ENCODE assay signal across 11 mouse cellular contexts in the genomic region with DNA sequence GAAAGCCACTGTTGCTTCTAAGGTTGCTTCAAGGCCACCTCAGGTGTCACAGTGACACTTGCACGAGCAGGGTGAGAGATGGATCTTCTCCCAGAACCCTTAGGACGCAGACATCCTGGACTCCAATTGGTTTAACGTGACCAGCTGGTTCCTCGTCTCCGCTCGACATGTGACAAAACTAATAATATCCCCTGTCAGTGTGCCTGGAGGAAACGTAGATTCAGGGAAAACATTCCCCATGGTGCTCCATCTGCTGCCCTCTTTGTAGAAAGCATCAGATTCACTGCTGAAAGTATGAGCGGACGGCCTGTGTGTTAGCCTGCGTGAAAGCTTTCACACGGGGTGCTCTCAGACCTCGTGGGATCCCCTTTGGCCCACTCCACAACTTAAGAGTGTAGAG.
DNase-seq lines count a peak whose midpoint lies in the region; ATAC-seq and TF ChIP-seq lines count a peak whose summit lies in the region.
"Had no signal": no experiment of that assay in that cellular context is flagged by ENCODE, and none has a peak within 500 bp of the region (broad histone marks: within the 10 kb centered on the region; RNA-seq: fewer than 3 reads in every experiment).

No protein-coding gene starts in this region.

- WGBS in kidney, adult 2 months, result 36% methylated on average over 12 of the region's 12 CpGs
- WGBS in forebrain, embryonic 16.5 days, result 51% methylated on average over 12 of the region's 12 CpGs
- WGBS in heart, embryonic 11.5 days (ENCODE audit: insufficient replicate concordance), result 71% methylated on average over 12 of the region's 12 CpGs
- WGBS in intestine, embryonic 16.5 days, result 71% methylated on average over 12 of the region's 12 CpGs

- no peaks in the 10 kb centered on the region for H3K9me3 ChIP-seq in forebrain, embryonic 16.5 days (ENCODE audit: control insufficient read depth, low read length)
- no peaks in the 10 kb centered on the region for H3K9me3 ChIP-seq in heart, embryonic 11.5 days (replicated peaks; ENCODE audit: control insufficient read depth, low read length)
- no peaks in the 10 kb centered on the region for H3K9me3 ChIP-seq in intestine, embryonic 16.5 days (ENCODE audit: control insufficient read depth, low read length)
- H3K9me3 ChIP-seq: liver, embryonic 13.5 days had no signal

- TF ChIP-seq CTCF in kidney, adult 2 months (conservative IDR thresholded peaks at IDR 0.05; ENCODE audit: insufficient read depth, insufficient read length, low read depth, low read length), result no peak

- no peak overlapping the region for H3K9ac ChIP-seq in forebrain, embryonic 16.5 days (replicated peaks; ENCODE audit: low read depth, low read length)
- no peak overlapping the region for H3K9ac ChIP-seq in heart, embryonic 11.5 days (ENCODE audit: low read depth, low read length)
- H3K9ac ChIP-seq in intestine, embryonic 16.5 days (ENCODE audit: low read depth, low read length), result no peak overlapping the region
- H3K9ac ChIP-seq: liver, embryonic 13.5 days had no signal

- ATAC-seq in forebrain, embryonic 16.5 days, result peak; percentile 72
- ATAC-seq in heart, embryonic 11.5 days (replicated peaks; ENCODE audit: insufficient number of reproducible peaks, low FRiP score, low TSS enrichment), result no peak
- ATAC-seq in intestine, embryonic 16.5 days, result no peak

- no peak for TF ChIP-seq POLR2A in kidney, adult 2 months (IDR thresholded peaks at IDR 0.05; ENCODE audit: low read depth, low read length)

- no peak overlapping the region for H3K27ac ChIP-seq in kidney, adult 2 months (ENCODE audit: insufficient read depth, low read depth, low read length)
- H3K27ac ChIP-seq in forebrain, embryonic 16.5 days (ENCODE audit: low read length), result no peak overlapping the region
- H3K27ac ChIP-seq in heart, embryonic 11.5 days (ENCODE audit: low read depth, low read length), result no peak overlapping the region
- no peak overlapping the region for H3K27ac ChIP-seq in intestine, embryonic 16.5 days (ENCODE audit: low read length)
- H3K27ac ChIP-seq: liver, embryonic 13.5 days had no signal

- H3K4me2 ChIP-seq in forebrain, embryonic 16.5 days (ENCODE audit: low read length), result no peak overlapping the region
- no peak overlapping the region for H3K4me2 ChIP-seq in heart, embryonic 11.5 days
- H3K4me2 ChIP-seq in intestine, embryonic 16.5 days (ENCODE audit: low read depth, low read length), result no peak overlapping the region
- H3K4me2 ChIP-seq: liver, embryonic 13.5 days; midbrain, embryonic 11.5 days had no signal

- DNase-seq in kidney, postnatal 4 days, result peak; percentile 5 to 7
- DNase-seq in kidney, adult 2 months, result no peak
- peak; percentile 48 to 68 for DNase-seq in layer of hippocampus, postnatal 14 days (ENCODE audit: low spot score in 2 of 2)
- DNase-seq in right cerebral cortex, postnatal 36 days (ENCODE audit: low spot score in 2 of 2), result peak; percentile 4 to 5
- DNase-seq in ovary, postnatal 10 days (ENCODE audit: low spot score), result no peak
- DNase-seq: kidney, adult 11 months; liver, embryonic 13.5 days had no signal

- no peaks in the 10 kb centered on the region; the same call in 1 of the 2 replicates for H3K27me3 ChIP-seq in kidney, adult 2 months (replicated peaks; ENCODE audit: control insufficient read depth, insufficient read depth, low read length)
- H3K27me3 ChIP-seq in forebrain, embryonic 16.5 days (replicated peaks; ENCODE audit: control insufficient read depth, insufficient read depth, low read length), result no peaks in the 10 kb centered on the region
- no peaks in the 10 kb centered on the region for H3K27me3 ChIP-seq in heart, embryonic 11.5 days (ENCODE audit: control insufficient read depth, insufficient read depth, low read length)
- no peaks in the 10 kb centered on the region for H3K27me3 ChIP-seq in intestine, embryonic 16.5 days (replicated peaks; ENCODE audit: control insufficient read depth, insufficient read depth, low read length)
- H3K27me3 ChIP-seq: liver, embryonic 13.5 days had no signal

- no peak overlapping the region for H3K4me3 ChIP-seq in kidney, adult 2 months (ENCODE audit: insufficient read depth, low read depth, low read length)
- H3K4me3 ChIP-seq in forebrain, embryonic 16.5 days (replicated peaks; ENCODE audit: low read length), result no peak overlapping the region
- no peak overlapping the region for H3K4me3 ChIP-seq in heart, embryonic 11.5 days (ENCODE audit: low read depth, low read length)
- no peak overlapping the region for H3K4me3 ChIP-seq in intestine, embryonic 16.5 days (ENCODE audit: low read length)
- H3K4me3 ChIP-seq: liver, embryonic 13.5 days had no signal

- no peaks in the 10 kb centered on the region for H3K4me1 ChIP-seq in kidney, adult 2 months (ENCODE audit: control insufficient read depth, insufficient read depth, low read length)
- no peaks in the 10 kb centered on the region; the same call in 1 of the 2 replicates for H3K4me1 ChIP-seq in forebrain, embryonic 16.5 days (replicated peaks; ENCODE audit: control insufficient read depth, insufficient read depth, low read length)
- no peaks in the 10 kb centered on the region for H3K4me1 ChIP-seq in heart, embryonic 11.5 days (ENCODE audit: control insufficient read depth, insufficient read depth, low read length)
- no peaks in the 10 kb centered on the region for H3K4me1 ChIP-seq in intestine, embryonic 16.5 days (ENCODE audit: control insufficient read depth, insufficient read depth, low read length)
- H3K4me1 ChIP-seq: liver, embryonic 13.5 days had no signal

- no peaks in the 10 kb centered on the region for H3K36me3 ChIP-seq in kidney, adult 2 months (ENCODE audit: control insufficient read depth, insufficient read depth, low read length)
- H3K36me3 ChIP-seq in forebrain, embryonic 16.5 days (ENCODE audit: control insufficient read depth, insufficient read depth), result no peaks in the 10 kb centered on the region
- H3K36me3 ChIP-seq in heart, embryonic 11.5 days (ENCODE audit: control insufficient read depth, insufficient read depth, low read length), result no peaks in the 10 kb centered on the region
- no peaks in the 10 kb centered on the region for H3K36me3 ChIP-seq in intestine, embryonic 16.5 days (ENCODE audit: control insufficient read depth, insufficient read depth, low read length)
- H3K36me3 ChIP-seq: liver, embryonic 13.5 days had no signal

Comparison
In these comparisons a context has a peak if more than half of its experiments do, and no peak if none do; other contexts are left out.
1. DNase-seq: peak in kidney, postnatal 4 days (2 of 2), layer of hippocampus, postnatal 14 days (2 of 2) and right cerebral cortex, postnatal 36 days (2 of 2); none in kidney, adult 2 months (single experiment) and ovary, postnatal 10 days (single experiment).